Mouse (Mus musculus): ENCODE measurements around the gene Tex48. TPM values are rescaled to one million over a fixed set of nuclear protein-coding genes. Genes with fewer than 3 reads are reported as not detected.

Tex48 gene
- polyA plus RNA-seq, 1 experiment from 2014 or later = not detected

DNA sequence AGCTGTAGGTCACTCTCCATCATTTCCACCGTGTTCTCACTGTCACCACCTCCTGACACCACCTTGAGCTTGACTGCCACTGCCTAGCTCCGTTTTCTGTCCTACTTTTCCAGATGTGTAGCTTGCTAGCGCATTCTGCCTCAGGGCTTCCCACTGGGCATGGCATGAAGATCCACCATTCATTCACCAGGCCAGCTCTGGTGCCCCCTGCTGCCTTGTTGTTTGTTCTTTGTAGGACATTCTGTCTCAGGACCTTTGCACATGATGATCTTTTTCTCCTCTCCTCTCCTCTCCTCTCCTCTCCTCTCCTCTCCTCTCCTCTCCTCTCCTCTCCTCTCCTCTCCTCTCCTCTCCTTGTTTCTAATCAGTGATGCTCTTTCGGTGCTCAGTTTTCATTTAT, 59.5 kb downstream of the Tex48 start:
- Histone ChIP-seq H3K27me3 (ENCODE audit: control insufficient read depth, insufficient read depth, low read length) (no peaks in the 10 kb centered on the region), H3K27ac (ENCODE audit: low read depth, low read length) (no peak overlapping the region), H3K9ac (ENCODE audit: low read length) (no peak overlapping the region), H3K4me3 (ENCODE audit: low read depth, low read length) (no peak overlapping the region), H3K36me3 (ENCODE audit: control insufficient read depth, insufficient read depth, low read length) (no peaks in the 10 kb centered on the region), H3K9me3 (ENCODE audit: control insufficient read depth, low read length) (no peaks in the 10 kb centered on the region), H3K4me2 (no peak overlapping the region), H3K4me1 (ENCODE audit: control insufficient read depth, insufficient read depth, low read length) (peaks cover 24% of the 10 kb centered on the region)
- ATAC-seq (ENCODE audit: low FRiP score) = no peak
- 88% methylated on average over 4 of the region's 4 CpGs for WGBS
- DNase-seq (ENCODE audit: low spot score, missing footprints) = no peak

DNA sequence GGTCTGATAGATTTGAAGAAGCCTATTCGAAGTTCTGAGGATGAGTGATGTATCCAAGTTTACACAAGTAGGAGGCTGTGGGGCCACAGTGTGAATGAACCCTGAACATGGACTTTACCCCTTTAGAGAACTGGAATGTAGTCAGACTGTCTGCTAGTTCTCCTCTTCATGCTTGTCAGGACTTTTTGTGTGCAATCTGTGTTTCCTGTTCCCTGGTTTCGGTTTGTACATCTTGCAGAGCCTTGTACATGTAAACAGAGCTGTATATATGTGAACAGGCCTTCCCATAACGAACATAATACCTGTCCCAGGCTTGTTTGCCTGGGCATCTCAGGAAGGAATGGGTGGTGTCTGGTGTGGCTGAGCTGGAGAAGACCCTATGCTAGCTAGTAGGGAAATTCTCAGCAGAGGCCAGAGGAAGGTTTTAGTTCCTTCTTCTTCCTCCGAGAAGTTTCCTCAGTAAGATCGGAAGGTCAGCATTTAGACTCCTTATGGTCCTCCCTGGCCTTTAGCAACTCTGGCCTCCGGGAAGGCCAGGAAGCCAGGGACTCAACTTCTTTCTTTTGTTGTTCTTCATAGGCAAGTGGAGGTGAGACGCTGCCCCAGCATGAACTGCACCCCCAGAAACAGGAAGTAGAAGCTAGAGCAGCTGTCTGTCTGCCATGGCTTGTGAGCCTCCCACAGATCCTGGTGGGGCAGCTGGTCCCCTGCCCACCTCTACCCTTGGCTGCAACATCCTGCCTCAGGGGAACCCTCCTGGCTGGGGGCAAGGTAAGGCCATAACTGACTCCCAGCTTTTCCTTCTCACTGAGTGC, 60.2 kb downstream of the Tex48 start:
- Histone ChIP-seq H3K27ac (ENCODE audit: low read depth, low read length) (no peak overlapping the region), H3K27me3 (ENCODE audit: control insufficient read depth, insufficient read depth, low read length) (no peaks in the 10 kb centered on the region), H3K4me2 (no peak overlapping the region), H3K36me3 (ENCODE audit: control insufficient read depth, insufficient read depth, low read length) (no peaks in the 10 kb centered on the region), H3K4me3 (ENCODE audit: low read depth, low read length) (no peak overlapping the region), H3K9me3 (ENCODE audit: control insufficient read depth, low read length) (no peaks in the 10 kb centered on the region), H3K4me1 (ENCODE audit: control insufficient read depth, insufficient read depth, low read length) (peaks cover 28% of the 10 kb centered on the region), H3K9ac (ENCODE audit: low read length) (no peak overlapping the region)
- WGBS = 82% methylated on average over 7 of the region's 7 CpGs
- ATAC-seq (ENCODE audit: low FRiP score) = no peak
- DNase-seq (ENCODE audit: low spot score, missing footprints) = peak; percentile 83

GRCm38 (mm10) chr4:63560079-63560478, 62.1 kb downstream of the Tex48 start:
- Histone ChIP-seq H3K9ac (ENCODE audit: low read length) (no peak overlapping the region), H3K4me1 (ENCODE audit: control insufficient read depth, insufficient read depth, low read length) (peaks cover 30% of the 10 kb centered on the region), H3K36me3 (ENCODE audit: control insufficient read depth, insufficient read depth, low read length) (no peaks in the 10 kb centered on the region), H3K4me2 (0 out of 2 replicates have a peak overlapping the region, but pooled peaks have one; percentile 3), H3K27me3 (ENCODE audit: control insufficient read depth, insufficient read depth, low read length) (no peaks in the 10 kb centered on the region), H3K27ac (ENCODE audit: low read depth, low read length) (no peak overlapping the region), H3K9me3 (ENCODE audit: control insufficient read depth, low read length) (no peaks in the 10 kb centered on the region), H3K4me3 (ENCODE audit: low read depth, low read length) (no peak overlapping the region)
- ATAC-seq (ENCODE audit: low FRiP score) (no peak), DNase-seq (ENCODE audit: low spot score, missing footprints) (peak; percentile 85)
- 49% methylated on average over 8 of the region's 8 CpGs for WGBS

DNA sequence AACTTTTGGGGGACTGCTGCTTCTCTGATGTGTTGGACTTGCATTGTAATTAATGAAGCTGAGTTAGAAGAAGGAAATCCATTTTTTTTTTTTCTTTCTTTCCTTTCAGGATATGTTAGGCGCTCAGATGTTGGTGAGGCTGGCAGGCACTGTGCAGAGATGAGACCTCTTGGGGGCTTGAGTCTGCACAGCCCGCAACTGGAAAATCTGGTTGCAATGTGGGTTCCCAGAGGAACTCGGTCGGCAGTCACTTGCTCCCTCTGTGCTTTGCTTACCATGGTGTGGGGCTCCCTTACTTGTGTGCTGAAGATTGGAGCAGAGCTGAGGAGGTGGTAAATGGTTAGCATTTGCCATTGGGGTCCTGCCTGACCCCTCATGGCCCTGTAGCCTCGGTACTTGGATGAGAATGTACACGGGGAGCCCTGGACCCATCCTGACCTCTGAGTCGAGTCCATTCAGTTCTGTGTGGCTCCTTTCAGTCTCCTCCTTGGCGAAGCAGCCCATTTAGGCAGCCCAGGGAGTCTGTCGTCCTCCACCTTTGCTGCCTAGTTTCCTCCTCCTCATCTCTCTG, 63.0 kb downstream of the Tex48 start:
- H3K9me3 ChIP-seq (ENCODE audit: control insufficient read depth, low read length) = no peaks in the 10 kb centered on the region
- ATAC-seq (ENCODE audit: low FRiP score) (0 out of 2 replicates have a peak, but pooled peaks have one; percentile 2), DNase-seq (ENCODE audit: low spot score, missing footprints) (peak; percentile 91)
- no peaks in the 10 kb centered on the region for H3K36me3 ChIP-seq (ENCODE audit: control insufficient read depth, insufficient read depth, low read length)
- peak overlapping the region; percentile 63 for H3K4me3 ChIP-seq (ENCODE audit: low read depth, low read length)
- H3K9ac ChIP-seq (ENCODE audit: low read length) = peak overlapping the region; percentile 87; the same call in 1 of the 2 replicates
- no peaks in the 10 kb centered on the region for H3K27me3 ChIP-seq (ENCODE audit: control insufficient read depth, insufficient read depth, low read length)
- 45% methylated on average over 9 of the region's 9 CpGs for WGBS
- peaks cover 38% of the 10 kb centered on the region for H3K4me1 ChIP-seq (ENCODE audit: control insufficient read depth, insufficient read depth, low read length)
- no peak overlapping the region for H3K27ac ChIP-seq (ENCODE audit: low read depth, low read length)
- peak overlapping the region; percentile 82 for H3K4me2 ChIP-seq

GRCm38 (mm10) chr4:63558407-63559081, 63.7 kb downstream of the Tex48 start, which contains the start of gene Tmem268:
Tmem268 (plus strand) TSS chr4:63558781.
- H3K4me1 ChIP-seq (ENCODE audit: control insufficient read depth, insufficient read depth, low read length) = peaks cover 44% of the 10 kb centered on the region
- no peak within 1 kb of the TSS for H3K27ac ChIP-seq (ENCODE audit: low read depth, low read length)
- H3K27me3 ChIP-seq (ENCODE audit: control insufficient read depth, insufficient read depth, low read length) = no peaks in the 10 kb centered on the region
- WGBS = under 1% methylated on average over 81 of the region's 81 CpGs
- H3K36me3 ChIP-seq (ENCODE audit: control insufficient read depth, insufficient read depth, low read length) = no peaks in the 10 kb centered on the region
- H3K4me2 ChIP-seq = peak within 1 kb of the TSS; percentile 82
- ATAC-seq (ENCODE audit: low FRiP score) (peak; percentile 84), DNase-seq (ENCODE audit: low spot score, missing footprints) (peak; percentile 99)
- H3K4me3 ChIP-seq (ENCODE audit: low read depth, low read length) = peak within 1 kb of the TSS; percentile 63
- H3K9ac ChIP-seq (ENCODE audit: low read length) = peak within 1 kb of the TSS; percentile 87
- no peaks in the 10 kb centered on the region for H3K9me3 ChIP-seq (ENCODE audit: control insufficient read depth, low read length)

DNA sequence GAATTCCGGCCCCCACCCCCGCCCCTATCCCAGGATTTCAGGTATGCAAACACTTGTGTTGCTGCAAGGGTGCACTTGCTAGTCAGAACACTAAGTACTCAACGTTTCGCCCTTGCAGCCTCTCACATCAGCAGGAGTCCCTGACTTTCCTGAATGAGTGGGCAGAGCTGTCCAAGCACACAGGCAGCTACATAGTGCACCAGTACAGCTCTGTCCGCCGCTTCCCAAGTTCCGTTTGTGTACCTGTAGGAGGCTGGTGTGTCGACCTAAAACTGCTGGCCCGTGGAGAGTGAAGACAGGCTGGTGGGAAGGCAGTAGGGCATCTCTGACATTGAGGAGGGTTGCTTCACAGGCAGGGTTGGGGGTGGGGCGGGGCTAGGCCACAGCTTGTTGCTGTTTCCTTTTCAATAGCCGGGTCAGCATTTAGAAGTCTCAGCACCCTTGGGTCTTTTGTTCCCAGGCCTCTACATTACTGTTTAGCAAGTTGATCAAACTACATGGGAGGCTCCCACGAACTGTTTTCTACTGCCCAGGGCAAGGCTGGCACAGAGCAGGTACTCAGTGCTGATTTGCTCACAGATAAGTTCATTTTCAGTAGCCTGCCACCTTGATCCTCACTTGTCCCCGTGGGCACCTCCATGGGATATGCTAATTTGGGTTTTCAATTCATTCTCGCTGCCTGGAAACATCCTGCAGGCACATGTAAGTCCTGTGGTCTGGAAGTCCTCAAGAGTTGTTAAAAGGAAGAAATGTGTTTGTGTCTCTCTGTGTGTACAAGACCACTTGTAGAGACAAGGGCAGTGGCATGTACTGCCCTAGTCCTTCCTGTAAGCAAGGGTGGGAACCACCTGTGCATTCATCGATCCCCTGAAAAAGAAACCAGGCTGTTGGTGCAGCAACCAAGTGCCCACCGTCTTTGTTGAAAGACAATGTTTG, 64.8 kb downstream of the Tex48 start:
- Histone ChIP-seq H3K36me3 (ENCODE audit: control insufficient read depth, insufficient read depth, low read length) (peaks cover 1% of the 10 kb centered on the region; the same call in 1 of the 2 replicates), H3K9ac (ENCODE audit: low read length) (no peak overlapping the region), H3K27ac (ENCODE audit: low read depth, low read length) (no peak overlapping the region), H3K4me1 (ENCODE audit: control insufficient read depth, insufficient read depth, low read length) (peaks cover 45% of the 10 kb centered on the region), H3K27me3 (ENCODE audit: control insufficient read depth, insufficient read depth, low read length) (no peaks in the 10 kb centered on the region), H3K9me3 (ENCODE audit: control insufficient read depth, low read length) (no peaks in the 10 kb centered on the region), H3K4me2 (peak overlapping the region; percentile 82), H3K4me3 (ENCODE audit: low read depth, low read length) (no peak overlapping the region)
- WGBS = 24% methylated on average over 16 of the region's 16 CpGs
- ATAC-seq (ENCODE audit: low FRiP score) (no peak), DNase-seq (ENCODE audit: low spot score, missing footprints) (peak; percentile 90)

Other genes starting within 250 kb of the Tex48 start
- 7.0 and 9.1 TPM in 2 replicates for gene Akna, start 219.1 kb downstream of the Tex48 start, polyA plus RNA-seq (2014; fragmentation: Nextera tagmentation; extraction: Ambion mirVana)
- 7.5 and 9.1 TPM in 2 replicates for gene Whrn, start 126.4 kb downstream of the Tex48 start, polyA plus RNA-seq (2014; fragmentation: Nextera tagmentation; extraction: Ambion mirVana)
- gene Atp6v1g1, start 77.7 kb downstream of the Tex48 start, polyA plus RNA-seq (2014; fragmentation: Nextera tagmentation; extraction: Ambion mirVana) = 386 and 408 TPM in 2 replicates
- gene Tmem268, start 63.6 kb downstream of the Tex48 start, polyA plus RNA-seq (2014; fragmentation: Nextera tagmentation; extraction: Ambion mirVana) = 6.2 and 8.1 TPM in 2 replicates
- not detected in 2 replicates for gene Gm11213, start 17.2 kb downstream of the Tex48 start, polyA plus RNA-seq (2014; fragmentation: Nextera tagmentation; extraction: Ambion mirVana)
- gene Gm11214, start 41.0 kb upstream of the Tex48 start, polyA plus RNA-seq (2014; fragmentation: Nextera tagmentation; extraction: Ambion mirVana) = not detected in 2 replicates
- gene Tnfsf15, start 122.7 kb upstream of the Tex48 start, polyA plus RNA-seq (2014; fragmentation: Nextera tagmentation; extraction: Ambion mirVana) = 0.07 TPM in 1 of 2 replicates, not detected in the other
- gene Tnfsf8, start 238.9 kb upstream of the Tex48 start, polyA plus RNA-seq (2014; fragmentation: Nextera tagmentation; extraction: Ambion mirVana) = not detected in 2 replicates

All from midbrain, embryonic 11.5 days (tissue).